Mouse (Mus musculus): ENCODE data around the gene Pcnp. TPM values are rescaled to one million over a fixed set of nuclear protein-coding genes. Genes with fewer than 3 reads are reported as not detected.

Pcnp gene
- total RNA-seq (2023) = 111 TPM

GRCm38 (mm10) chr16:56029661-56030082, at the start of gene Pcnp:
TSS of gene Pcnp (minus strand) at chr16:56029739.

GRCm38 (mm10) chr16:56048038-56048437, 18.5 kb upstream of the Pcnp start, which contains the start of gene Senp7:
TSS of gene Senp7 (plus strand) at chr16:56048338.

DNA sequence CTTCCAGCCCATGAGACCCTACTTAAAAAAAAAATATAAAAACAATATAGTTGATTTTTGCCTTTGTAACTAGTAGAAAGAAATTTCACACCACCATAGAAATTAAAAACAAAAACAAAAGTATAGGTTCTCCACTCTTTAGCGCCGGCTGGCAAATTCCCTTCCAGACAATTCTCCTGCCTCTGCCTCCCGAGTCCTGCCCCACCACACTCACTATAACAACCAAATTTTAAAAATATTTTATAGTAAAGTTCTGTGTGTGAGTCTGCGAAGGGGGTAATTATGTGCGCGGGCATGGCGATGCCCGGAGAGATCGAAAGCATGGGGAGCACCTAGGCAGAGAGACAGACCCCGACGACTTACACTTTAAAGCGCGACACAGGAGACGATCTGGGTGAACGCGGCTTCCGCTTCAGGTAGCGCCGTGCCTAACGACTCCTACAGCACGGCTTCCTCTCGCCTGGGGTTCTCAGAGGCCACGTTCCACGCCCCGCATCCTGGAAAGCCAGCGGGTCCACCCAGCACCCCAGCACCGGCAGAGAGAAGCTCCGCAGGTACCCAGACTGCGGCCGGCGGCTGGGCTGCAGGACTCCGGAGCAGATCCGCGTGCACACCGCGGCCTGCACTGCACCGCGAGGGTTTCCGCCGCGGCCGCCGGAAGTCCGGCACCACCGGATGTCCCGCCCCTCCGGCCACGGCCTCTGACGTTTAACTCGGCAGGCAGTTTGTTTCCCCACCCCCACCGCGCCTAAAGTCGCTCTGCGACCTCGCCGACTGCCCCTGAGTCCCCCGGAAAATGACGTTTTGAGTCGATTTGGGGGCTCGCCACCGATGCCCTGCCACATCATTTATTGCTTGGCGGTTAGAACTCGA, 7.8 kb upstream of the Pcnp start, which contains the start of gene Trmt10c:
Gene Trmt10c (minus strand): TSS at position 682 of the 873 bp plus-strand sequence.

GRCm38 (mm10) chr16:55973431-55974255, 55.9 kb downstream of the Pcnp start, which contains the start of gene Zbtb11:
TSS of gene Zbtb11 (plus strand) at chr16:55973883.

DNA sequence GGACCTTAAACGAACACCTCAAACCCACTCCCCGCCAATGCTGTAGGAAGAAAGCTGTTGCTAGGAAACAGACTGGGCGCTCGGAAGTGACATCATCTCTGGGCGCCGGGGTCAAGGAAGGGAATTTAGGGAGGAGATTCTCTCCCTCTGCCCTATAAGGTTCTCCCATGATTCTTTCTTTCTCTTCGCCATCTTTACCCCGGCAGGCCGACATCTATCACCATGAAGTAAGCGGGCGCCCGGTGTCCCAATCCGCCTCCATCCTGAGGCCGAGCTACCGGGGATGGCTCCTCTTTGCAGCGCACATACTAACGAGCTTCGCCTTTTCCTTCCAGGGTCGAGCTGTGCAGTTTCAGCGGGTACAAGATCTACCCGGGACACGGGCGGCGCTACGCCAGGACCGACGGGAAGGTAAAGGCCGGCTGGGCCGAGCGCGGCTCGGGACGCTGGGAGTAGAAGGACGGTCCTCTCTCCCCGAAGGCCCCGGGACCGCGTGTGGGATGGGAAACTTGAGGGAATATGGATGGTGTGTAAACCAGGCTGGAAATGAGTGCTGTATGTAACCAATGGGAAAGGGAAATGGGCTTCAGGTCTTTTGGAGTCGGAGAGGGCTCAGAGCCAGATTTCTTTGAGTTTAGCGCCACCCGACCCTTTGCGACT, 63.2 kb downstream of the Pcnp start, which contains the start of gene Rpl24:
Gene Rpl24 (plus strand): TSS at position 64 of the 660 bp plus-strand sequence.

Other genes with a start within 250 kb of the Pcnp start
- 145 TPM for gene Nfkbiz, start 190.8 kb downstream of the Pcnp start, total RNA-seq (2023)
- gene Nxpe3, start 134.5 kb downstream of the Pcnp start, total RNA-seq (2023) = 39.5 TPM
- gene Cep97, start 94.9 kb downstream of the Pcnp start, total RNA-seq (2023) = 67.9 TPM
- 959 TPM for gene Rpl24, start 63.5 kb downstream of the Pcnp start, total RNA-seq (2023)
- 62.2 TPM for gene Zbtb11, start 55.9 kb downstream of the Pcnp start, total RNA-seq (2023)
- gene Trmt10c, start 8.1 kb upstream of the Pcnp start, total RNA-seq (2023) = 20.6 TPM
- gene Senp7, start 18.6 kb upstream of the Pcnp start, total RNA-seq (2023) = 94.1 TPM
- gene Impg2, start 174.6 kb upstream of the Pcnp start, total RNA-seq (2023) = 2.9 TPM

All from CD4-positive naive resting alpha-beta T cell, adult 57 days (primary cell).